Mouse (Mus musculus): ENCODE measurements around the gene Pcolce.

The Pcolce gene

GRCm38 (mm10) chr5:137595921-137596320 lies 17.7 kb downstream of the Pcolce start:
- no peak for DNase-seq (ENCODE audit: low spot score)

DNA sequence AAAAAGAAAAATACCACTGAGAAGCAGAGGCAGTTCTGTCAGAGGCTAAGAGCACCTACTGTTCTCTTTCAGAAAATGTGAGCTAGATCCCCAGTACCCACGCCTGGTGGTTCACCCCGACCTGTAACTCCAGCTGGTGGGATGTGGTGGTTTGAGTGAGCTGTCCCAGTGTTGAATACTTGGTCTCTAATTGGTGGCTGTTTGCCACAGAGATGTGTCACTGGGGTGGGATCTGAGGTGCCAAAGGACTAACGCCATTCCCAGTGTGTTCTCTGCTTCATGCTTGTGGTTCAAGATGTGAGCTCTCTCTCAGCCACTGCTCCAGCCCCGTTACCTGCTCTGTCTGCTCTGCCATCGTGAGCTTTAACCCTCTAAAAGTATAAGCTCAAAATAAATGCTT lies 23.1 kb downstream of the Pcolce start:
- DNase-seq (ENCODE audit: low spot score) = no peak

DNA sequence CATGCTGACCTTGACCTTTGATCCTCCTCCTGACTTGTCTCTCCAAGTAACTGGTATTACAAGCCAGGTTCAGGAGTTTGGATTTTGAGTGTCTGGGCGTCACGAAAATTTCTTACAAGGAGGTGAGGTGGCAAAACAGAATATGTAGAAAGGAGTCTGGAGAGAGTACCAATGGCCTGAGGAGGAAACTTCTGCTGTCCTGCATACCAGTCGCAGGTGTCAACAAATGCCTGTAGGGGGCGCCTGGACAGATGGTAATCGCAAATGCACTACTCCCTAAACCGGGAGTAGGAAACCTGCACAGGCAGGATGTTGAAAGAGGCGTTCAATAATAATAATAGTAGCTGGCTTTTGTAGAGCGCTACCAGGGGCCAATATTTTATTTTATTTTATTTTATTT lies 28.6 kb downstream of the Pcolce start:
- DNase-seq (ENCODE audit: low spot score) = no peak

DNA sequence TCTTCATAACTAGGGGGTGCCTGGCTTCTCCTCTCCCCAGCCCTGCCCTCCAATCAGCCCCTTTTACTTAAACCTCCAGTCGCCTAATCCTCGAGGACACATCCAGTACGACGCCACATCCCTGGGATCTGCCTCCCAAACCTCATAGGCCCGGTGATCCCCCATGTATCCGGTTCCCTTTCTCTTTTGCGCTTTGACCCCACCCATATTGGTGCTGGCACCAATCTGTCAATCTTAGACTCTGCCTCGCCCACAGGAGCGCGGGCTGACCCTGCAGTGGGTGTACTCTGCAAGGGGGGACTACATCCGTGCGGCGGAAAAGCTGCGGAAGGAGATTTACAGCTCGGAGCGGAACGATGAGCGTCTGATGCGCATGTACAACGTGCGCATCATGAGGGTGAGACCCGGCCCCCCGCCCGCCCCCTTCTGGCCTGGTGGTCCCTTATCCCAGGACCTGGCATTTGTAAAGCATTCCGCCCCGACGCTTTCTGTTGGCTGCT lies 29.9 kb downstream of the Pcolce start:
- no peak for DNase-seq (ENCODE audit: low spot score)

GRCm38 (mm10) chr5:137582702-137583101 lies 30.9 kb downstream of the Pcolce start:
- no peak for DNase-seq (ENCODE audit: low spot score)

DNA sequence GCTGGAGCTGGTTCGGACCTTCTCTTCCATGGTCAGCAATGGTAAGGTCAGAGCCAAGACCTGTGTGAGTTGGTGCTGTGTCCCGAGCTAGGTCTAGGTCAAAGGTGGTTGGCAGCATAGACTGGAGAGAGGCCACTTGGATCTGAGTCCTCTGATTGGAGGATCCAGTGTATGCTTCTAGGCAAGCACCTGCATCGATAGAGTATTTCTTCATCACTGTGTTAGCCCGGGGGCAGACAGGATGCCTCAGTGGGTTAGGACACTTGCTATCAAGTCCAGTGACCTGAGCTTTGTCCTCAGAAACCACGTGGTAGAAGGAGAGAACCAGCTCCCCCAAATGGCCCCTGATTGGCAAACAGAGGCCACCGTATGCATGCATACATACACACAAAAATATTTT lies 33.3 kb downstream of the Pcolce start:
- DNase-seq (ENCODE audit: low spot score) = no peak

DNA sequence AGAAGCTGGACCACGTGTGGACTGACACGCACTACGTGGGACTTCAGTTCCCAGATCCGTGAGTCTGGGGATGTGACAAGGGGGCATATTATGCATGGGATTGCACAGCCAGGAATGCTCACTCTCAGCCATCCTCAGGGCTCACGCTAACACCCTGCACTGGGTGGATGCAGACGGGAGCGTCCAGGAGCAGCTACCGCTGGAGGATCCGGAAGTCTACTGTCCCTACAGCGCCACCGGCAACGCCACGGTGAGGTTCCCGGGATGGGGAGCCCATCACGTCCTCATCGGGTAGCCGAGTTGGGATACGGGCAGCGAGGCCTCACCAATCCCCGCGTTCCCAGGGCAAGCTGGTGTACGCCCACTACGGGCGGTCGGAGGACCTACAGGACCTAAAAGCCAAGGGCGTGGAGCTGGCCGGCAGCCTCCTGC lies 39.1 kb downstream of the Pcolce start:
- no peak for DNase-seq (ENCODE audit: low spot score)

DNA sequence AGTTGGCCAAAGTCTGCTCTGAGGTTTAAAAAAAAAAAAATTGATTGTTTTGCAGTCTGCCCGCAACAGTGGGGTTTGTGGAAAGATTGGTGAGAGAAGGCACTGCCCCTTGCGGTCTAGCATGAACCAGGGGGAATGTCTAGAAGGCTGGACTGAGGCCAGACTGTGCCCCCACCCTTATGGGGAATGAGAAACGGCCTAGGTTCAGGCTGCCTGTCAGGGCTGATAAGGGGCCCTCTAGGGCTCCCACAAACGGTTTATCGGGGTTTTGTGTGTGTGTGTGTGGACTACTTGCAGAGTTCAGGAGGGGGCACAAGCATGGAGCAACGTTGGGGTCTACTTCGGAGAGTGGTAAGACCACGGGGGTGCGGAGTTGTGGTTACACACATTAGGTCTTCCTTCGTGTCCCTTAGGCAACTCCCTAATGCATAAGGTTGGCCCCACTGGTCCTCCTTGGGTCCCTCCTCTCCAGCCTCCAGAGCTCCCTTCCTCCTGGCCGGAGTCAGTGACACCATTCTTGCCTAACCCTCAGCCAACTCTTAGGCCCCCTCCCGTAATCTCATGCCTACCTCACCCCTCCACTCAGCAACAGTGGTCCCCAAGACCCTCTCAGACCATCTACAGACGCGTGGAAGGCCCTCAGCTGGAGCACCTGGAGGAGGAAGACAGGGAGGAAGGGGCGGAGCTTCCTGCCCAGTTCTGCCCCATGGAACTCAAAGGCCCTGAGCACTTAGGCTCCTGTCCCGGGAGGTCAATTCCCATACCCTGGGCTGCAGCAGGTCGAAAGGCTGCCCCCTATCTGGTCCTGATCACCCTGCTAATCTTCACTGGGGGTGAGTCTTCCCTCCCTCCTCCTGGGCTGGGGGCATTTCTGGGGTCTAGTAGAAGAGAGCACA lies 42.6 kb downstream of the Pcolce start:
- DNase-seq (ENCODE audit: low spot score) = peak; percentile 85

GRCm38 (mm10) chr5:137570181-137570580 lies 43.4 kb downstream of the Pcolce start:
- peak; percentile 41 for DNase-seq (ENCODE audit: low spot score)

DNA sequence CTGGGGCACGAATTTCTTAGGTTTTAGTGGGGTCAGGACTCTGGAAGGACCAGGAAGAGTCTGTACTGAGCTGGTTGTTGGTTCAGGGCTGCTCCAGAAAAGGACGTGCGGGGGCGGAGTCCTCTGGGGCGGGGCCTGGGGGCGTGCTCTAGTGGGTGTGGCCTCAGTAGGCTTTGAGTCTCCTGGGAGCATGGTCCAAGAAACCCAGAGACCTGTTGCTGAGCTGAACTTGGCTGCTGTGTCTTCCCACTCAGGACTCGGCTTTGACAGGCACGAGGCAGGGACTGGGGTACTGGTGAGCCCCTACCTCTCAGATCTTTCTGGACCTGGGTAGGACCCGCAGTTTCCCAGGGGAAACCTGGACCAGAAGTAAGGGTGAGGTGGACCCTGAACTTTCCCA lies 43.9 kb downstream of the Pcolce start, which contains the start of gene Tfr2:
Gene Tfr2 (plus strand): TSS at position 176 of the 400 bp plus-strand sequence.
- DNase-seq (ENCODE audit: low spot score) = peak; percentile 89

GRCm38 (mm10) chr5:137569031-137569430 lies 44.6 kb downstream of the Pcolce start:
- DNase-seq (ENCODE audit: low spot score) = no peak

DNA sequence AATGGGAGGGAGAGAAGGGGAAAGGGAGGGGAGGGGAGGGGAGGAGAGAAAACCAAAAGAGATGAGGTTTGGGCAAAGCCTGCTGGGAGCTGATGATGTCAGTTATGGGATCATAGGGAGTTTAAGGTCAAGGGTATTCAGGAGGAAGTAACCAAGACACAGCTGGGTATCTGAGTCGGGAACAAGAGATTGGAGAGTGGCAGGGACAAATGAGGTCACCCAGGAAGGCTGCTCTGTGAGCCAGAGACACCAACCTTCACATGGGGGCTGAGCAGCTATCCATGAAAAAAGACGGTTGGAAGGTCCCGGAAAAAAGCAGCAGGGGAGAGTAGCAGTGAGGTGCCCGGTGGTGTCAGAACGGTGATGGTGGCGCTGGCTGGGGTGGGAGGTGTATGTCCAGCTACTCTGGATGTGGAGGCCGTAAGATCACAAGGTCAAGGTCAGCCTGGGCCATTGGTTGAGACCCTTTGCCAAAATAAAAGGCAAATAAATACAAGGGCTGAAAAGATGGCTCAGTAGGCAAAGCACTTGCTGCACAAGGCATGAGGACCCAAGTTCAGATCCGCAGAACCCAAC lies 45.3 kb downstream of the Pcolce start:
- DNase-seq (ENCODE audit: low spot score) = no peak

- no peak for DNase-seq (ENCODE audit: low spot score)
Measured at GRCm38 (mm10) chr5:137566416-137566815, 47.2 kb downstream of the Pcolce start.

- DNase-seq (ENCODE audit: low spot score) = no peak
Measured at GRCm38 (mm10) chr5:137565744-137566143, 47.8 kb downstream of the Pcolce start.

GRCm38 (mm10) chr5:137562965-137563364 lies 50.6 kb downstream of the Pcolce start:
- DNase-seq (ENCODE audit: low spot score) = no peak

- no peak for DNase-seq (ENCODE audit: low spot score)
Measured at GRCm38 (mm10) chr5:137561556-137561955, 52.0 kb downstream of the Pcolce start.
